Mouse (Mus musculus): ENCODE data around the gene Cdh12.
"Not testable (repeated sequence)": the region's sequence is repeated elsewhere in the genome, so short reads cannot be mapped to it uniquely, and the experiment has no call there.

Gene Cdh12

GRCm38 (mm10) chr15:20448861-20449663, at the start of gene Cdh12:
TSS of gene Cdh12 (plus strand) at chr15:20449265.
- no peak for DNase-seq

- no peak for DNase-seq
These were observed 45.5 kb upstream of the Cdh12 start for GRCm38 (mm10) chr15:20403596-20403995.

DNA sequence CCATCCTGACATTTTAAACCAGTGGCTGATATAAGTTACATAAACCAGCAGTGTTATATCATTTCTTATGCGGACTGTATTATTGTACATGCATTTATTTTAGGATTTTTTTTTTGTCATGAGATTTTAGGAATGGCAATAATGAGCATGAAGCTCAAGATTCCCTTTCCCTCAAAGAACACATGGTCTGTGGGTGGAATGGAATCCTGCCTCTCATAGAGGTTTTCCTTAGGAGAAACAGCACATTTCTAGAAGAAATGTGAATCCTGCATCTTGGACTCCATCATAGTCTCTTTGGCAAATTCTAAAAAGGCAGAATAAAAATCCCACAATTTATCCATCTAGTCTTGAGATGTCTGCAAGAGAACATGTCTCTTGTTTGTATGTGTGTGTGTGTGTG, 35.7 kb upstream of the Cdh12 start:
- DNase-seq: no peak

DNA sequence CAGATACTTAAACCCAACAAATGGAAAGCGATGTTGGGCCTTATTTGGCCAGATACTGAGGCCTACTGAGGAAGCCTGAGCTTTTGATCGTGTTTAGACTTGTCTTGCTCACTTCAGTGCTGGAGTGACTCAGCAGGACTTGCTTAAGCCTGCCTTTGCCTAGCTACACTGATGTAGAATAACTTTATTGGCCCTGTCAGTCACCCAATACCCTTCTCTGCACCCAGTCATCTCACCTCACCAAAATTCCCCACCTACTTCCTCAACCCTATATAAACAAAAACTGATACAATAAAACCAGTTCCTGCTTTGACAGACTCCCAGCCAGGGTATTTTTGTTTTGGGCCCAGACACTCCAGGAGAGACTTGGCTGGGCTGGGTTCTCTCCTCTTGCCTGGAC, 12.7 kb upstream of the Cdh12 start:
- no peak for DNase-seq

- DNase-seq: no peak
These were observed 1.5 kb downstream of the Cdh12 start for GRCm38 (mm10) chr15:20450558-20450957.

GRCm38 (mm10) chr15:20458508-20458907, 9.4 kb downstream of the Cdh12 start:
- no peak for DNase-seq

- no peak for DNase-seq
These were observed 13.4 kb downstream of the Cdh12 start for GRCm38 (mm10) chr15:20462500-20462899.

DNA sequence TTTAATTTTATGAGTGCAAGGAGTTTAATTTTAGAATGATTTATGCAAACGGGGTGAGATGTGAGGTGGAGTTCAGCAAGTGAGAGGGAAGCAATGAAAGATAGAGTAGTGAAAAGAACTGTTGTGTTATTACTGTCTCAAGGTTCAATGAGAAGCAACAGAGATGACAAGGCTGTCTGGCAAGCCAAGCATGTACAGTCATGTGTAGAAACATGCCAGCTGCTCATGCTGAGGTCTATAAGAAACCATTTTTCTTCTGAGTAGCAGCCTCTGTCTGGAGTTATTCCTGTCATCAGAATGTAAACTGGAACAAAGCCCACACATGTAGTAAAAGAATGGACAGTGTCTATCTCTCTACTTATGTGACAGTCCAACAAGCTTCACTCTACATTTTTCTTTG, 14.5 kb downstream of the Cdh12 start:
- DNase-seq: no peak

- no peak for DNase-seq
These were observed 101.9 kb downstream of the Cdh12 start for GRCm38 (mm10) chr15:20550979-20551378.

- DNase-seq: no peak
These were observed 121.9 kb downstream of the Cdh12 start for GRCm38 (mm10) chr15:20571012-20571411.

- DNase-seq: no peak
These were observed 133.6 kb downstream of the Cdh12 start for GRCm38 (mm10) chr15:20582567-20583075.

DNA sequence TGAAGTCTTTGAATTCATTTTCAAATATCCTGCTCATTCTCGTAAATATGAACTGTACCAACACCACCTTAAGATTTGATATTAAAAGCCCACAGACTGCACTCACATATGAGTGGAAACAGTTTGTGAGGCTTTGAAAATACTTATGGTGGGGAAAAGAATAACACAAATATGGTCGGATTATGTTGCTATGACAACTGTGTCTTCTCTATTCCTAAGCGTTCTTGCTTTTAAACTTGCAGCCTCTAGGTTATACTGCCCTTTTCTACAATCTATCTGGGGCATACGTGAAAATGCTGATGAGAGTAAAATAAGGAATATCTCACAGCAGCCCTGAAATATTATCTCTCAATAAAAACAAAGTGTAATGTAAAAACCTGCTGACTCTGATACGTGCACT, 142.5 kb downstream of the Cdh12 start:
- no peak for DNase-seq

GRCm38 (mm10) chr15:20605751-20606150, 156.7 kb downstream of the Cdh12 start:
- DNase-seq: not testable (repeated sequence)

DNA sequence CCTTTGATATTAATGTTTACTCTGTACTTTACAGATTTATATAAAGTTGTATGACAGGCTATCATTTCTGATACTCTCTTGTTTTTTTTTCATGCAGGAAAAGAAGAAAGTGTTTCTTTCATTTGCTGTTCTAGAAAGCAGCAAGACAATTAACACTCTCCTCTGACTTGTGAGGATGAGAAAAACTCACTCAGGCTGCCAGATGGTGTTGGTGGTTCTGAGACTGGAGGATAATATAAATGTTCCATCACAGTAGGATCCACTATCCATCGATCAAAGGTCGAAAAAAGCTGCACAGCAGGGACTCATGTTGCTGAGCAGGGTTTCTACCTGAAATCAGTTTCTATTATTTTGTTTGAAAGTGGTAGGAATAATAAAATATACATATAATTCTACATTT, 185.5 kb downstream of the Cdh12 start:
- no peak for DNase-seq

DNA sequence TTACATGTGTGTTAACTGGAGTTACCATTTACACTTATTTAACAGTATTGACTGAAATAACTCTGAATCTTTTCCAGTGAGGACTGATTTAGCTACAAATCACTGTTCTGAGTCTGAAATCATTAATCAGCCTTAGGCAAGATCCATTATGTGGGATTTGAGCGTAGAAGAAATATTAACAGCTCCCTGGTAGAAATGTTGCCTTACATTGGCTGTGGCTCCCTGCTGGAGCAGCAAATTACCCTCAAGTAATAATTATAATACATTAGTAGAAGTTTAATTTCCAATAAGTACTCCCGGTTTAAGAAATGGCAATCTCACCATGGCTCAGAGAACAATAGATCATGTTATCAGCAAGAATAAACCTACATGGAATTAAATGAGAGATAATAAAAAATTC, 190.1 kb downstream of the Cdh12 start:
- no peak for DNase-seq

- DNase-seq: no peak
These were observed 193.9 kb downstream of the Cdh12 start for GRCm38 (mm10) chr15:20642905-20643414.

DNA sequence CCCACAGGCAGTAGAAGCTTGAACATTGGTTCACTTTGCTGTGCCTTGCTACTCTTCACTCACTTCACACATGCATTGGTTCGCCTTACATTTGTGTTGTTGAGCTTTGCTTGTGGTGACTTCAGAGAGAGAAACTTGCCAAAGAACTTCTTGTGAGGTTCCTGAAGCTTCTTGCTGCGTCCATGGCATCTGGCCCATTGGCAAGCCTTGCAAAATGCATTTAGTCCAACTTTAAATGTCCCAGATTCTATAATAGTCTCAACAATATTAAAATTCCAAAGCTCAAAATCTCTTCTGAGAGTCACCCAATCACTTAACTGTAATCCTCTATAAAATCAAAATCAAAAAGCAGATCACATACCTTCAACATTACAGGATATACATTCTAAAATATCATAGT, 211.2 kb downstream of the Cdh12 start:
- no peak for DNase-seq

DNA sequence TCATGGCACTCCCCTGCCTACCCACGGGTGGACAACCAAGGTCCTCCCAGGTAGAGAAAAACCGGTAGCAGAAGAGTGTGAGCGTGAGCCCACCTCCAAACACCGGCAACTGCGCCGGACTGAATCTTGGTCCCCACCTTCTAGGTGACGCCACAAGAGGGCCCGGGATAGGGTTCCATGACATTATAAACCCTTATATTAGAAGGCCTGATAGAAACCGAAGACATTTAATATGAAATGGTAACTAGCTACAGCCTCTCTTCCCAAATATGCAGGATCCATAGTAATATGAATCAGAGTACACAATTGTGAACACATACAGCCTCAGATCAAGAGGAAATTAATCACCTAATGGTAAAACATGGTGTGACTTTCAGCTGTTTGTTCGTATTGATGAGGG, 217.6 kb downstream of the Cdh12 start, which contains the start of gene Acot10:
Gene Acot10 (minus strand): TSS at position 101 of the 400 bp plus-strand sequence.
- DNase-seq: no peak

DNA sequence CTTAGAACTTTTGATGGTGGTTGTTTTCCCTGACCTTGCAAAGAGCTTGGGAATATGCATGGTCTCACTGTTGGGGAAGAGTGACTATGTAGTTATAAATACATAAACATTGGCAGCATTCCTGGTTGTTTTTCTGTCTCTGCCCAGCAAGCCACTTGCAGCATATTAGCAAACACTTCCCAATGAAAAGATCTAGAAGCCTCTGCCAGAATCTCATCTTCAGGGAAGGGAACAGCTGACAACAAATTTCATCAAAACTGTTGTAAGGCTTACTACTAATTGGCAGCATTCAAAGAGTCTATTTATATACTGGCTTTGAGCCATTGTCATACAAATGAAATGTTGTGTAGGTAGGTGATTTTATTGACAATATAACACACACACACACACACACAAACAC, 218.3 kb downstream of the Cdh12 start:
- no peak for DNase-seq

GRCm38 (mm10) chr15:20667989-20668388, 218.9 kb downstream of the Cdh12 start:
- DNase-seq: no peak

GRCm38 (mm10) chr15:20669507-20669906, 220.4 kb downstream of the Cdh12 start:
- not testable (repeated sequence) for DNase-seq

DNA sequence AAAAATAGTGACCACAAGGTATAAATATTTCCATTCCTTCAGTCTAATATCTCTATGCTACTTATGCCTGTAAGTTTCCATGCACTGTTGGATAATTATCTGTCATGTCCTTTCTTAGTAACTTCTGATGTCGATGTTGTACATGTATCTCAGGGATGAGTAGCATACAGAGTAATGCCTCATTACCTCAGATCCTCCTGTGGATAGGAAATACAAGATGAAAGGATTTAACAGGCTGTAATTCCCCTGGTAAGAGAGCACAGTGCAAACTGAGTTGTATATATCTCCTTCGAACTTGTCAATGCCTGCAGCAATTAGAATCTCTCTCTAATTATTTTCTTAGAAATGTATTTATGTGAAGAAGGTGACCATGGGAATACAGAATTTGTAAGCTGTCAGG, 233.7 kb downstream of the Cdh12 start:
- DNase-seq: no peak

GRCm38 (mm10) chr15:20684200-20684599, 235.1 kb downstream of the Cdh12 start:
- DNase-seq: no peak

GRCm38 (mm10) chr15:20696229-20696628, 247.2 kb downstream of the Cdh12 start:
- DNase-seq: no peak

- DNase-seq: no peak
These were observed 262.8 kb downstream of the Cdh12 start for GRCm38 (mm10) chr15:20711859-20712258.
